Mouse (Mus musculus) kidney, postnatal 25 days (tissue): ENCODE results near the gene Shb.

Experiments
- DNase-seq, 2 experiments: peaks; one replicate each; pipeline ENCODE4 v3.0.0; 2021; ENCODE audit warnings: mixed read lengths in 2 of 2

Gene Shb

DNA sequence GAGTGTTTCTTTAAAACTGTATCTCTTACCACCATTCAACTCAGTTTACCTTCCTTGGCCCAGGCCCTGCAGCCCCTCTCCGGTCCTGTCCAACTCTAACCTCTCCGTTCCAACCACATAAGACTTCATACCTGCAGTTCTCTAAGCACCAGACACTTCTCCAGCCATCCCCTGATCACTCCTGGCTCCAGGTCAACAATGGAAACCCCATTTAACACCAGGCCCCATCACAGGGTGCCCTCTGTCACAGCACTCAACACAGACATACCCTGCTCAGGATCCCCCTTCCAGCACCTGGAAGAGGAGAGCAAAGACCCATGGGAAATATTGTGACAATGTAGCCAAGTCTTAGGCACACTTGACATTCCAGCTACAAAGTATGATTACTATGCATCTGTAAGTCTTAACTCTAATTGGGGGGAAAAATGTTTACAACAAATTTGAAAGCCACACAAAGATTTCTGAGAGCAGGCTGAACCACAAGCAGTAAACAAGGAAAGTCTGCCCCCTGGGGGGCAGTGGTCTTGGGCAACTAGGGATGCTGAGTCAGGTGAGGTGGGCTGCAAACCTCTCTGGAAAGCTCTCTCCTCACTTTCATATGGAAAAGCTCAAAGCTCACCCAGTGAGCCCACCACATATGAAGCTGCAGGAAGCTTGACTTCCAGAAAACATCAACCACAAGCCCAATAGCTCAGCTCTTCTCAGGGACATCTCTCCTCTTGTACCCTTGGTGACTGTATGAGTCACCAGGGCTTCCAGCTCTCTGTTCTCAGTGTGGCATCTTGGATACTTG, 4.5 kb downstream of the Shb start:
- DNase-seq = peak; percentile 76 to 82

DNA sequence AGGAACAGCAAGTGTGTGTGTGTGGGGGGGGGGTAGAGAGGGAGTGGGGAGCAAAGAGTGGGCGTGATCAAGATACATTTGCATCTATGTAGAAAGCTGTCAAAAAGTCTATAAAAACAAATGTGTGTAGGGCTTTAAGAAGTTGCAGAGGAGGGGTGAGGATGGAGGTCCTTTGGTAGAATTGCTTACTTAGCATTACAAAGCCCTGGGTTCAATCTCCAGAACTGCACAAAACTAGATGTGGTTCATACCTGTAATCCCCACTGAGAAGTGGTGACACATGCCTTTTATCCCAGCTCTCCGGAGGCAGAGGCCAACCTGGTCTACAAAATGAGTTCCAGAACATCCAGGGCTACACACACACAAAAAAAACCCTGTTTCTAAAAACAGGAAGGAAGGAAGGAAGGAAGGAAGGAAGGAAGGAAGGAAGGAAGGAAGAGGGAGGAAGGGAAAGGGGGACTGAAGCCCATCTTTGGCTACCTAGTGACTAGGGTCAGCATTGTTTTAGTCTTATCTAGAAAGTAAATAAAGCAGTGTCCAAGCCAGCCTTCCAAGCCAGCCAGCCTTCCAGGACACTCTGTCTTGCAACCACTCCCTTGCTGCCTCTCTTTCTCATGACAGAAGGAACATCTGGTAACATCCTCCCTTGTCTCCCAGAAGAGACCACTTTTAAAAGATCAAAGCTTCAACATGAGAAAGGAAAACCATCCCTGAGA, 5.3 kb downstream of the Shb start:
- no peak for DNase-seq

- no peak for DNase-seq
Measured at GRCm38 (mm10) chr4:45526175-45526574, 6.1 kb downstream of the Shb start.

DNA sequence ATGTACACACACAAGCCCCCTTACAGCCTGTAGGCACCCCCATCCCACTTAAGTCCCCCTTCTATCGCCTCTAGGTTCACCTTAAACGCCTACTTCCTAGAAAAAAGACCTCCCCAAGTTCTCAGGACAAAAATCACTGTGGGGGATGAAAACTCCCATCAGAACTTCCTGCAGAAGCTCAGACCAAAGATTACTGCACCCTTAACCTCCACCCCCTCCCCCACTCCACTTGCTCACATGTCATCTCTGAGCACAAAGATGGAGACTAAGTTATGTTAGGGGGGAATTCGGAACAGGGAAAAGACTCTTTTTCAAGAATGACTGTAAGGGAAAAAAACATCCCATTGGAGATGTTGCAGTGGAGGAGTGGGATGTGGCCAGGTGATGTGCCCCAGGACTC, 6.7 kb downstream of the Shb start:
- peak; percentile 62 to 64 for DNase-seq

- DNase-seq = no peak
Measured at GRCm38 (mm10) chr4:45524602-45525001, 7.7 kb downstream of the Shb start.

DNA sequence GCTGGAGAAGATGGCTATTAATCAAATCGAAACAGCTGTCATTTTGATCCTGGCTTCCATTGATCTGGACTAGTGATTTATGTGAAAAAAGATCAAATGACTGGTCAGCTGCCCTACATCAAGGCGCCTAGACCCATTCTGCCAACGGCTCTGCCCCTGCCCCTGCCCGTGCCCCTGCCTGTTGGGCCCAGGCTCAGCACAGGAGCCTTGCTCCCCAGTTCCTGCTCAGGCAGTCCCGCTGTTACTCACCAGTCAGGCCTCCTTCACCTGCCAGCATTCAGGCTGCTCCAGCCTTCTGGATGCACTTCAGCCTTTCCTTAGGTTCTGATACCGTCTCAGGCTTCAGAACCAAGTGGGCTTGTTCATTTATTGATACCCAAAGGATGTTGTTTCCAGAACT, 8.9 kb downstream of the Shb start:
- peak in 1 of 2 experiments; percentile 61 for DNase-seq

GRCm38 (mm10) chr4:45522956-45523355, 9.3 kb downstream of the Shb start:
- peak in 1 of 2 experiments; percentile 64 for DNase-seq

DNA sequence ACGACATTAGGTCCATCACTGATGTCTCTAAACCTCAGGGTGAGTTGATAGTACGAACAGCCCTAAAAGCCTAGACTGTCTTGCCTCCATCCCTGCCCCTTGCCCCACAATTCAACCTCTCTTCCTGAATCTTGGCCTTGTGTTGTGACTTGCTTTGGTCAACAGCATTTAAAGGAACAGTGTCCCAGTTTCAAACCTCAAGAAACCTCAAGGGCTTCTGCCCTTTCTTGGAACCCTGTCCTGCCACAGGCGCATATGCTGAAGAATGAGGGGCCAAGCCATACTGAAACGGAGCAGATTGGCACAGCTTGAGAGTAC, 9.7 kb downstream of the Shb start:
- DNase-seq = peak in 1 of 2 experiments; percentile 67

DNA sequence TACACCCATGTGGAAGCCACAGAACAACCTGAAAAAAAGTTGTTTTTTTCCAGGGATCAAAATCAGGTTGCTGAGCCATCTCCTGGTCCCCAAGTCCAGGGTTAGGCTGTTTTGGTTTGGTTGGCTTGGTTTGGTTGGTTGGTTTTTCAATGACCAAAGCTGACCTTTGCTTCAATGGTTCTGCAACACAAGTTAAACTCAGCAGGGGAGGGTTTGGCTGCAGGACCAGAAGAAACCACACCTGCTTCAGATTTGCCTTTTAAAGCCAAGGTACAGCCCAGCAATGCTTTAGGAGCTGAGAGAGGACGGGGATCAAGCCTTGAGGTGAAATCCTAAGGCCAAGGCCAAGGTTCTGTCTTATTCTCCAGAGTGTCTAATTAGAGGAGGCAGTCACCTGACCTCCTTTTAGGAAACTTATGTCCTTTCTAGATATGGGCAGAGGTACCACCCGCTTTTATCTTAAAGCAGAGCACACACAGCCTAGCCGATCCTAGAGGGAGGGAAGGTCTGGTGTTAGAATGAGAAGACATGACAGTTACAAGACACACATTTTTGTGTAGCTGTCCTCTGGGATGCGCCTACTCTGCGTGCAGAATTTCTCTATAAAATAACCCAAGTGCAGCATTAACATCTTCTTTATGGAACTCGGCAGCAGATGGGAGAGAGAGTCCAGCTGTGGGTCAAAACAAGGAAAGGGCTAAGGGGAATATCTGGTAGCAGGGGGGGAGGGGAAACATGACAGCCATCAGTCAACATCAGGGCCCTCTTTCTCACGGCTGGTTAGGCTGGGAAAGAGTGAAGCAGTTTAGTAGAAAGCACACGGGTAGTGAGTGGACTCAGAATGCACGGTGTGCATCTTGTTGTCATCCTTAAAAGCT, 10.3 kb downstream of the Shb start:
- DNase-seq = peak; percentile 74 to 89

GRCm38 (mm10) chr4:45520375-45520774, 11.9 kb downstream of the Shb start:
- peak; percentile 64 to 75 for DNase-seq

- DNase-seq = peak in 1 of 2 experiments; percentile 78
Measured at GRCm38 (mm10) chr4:45517399-45517798, 14.9 kb downstream of the Shb start.

DNA sequence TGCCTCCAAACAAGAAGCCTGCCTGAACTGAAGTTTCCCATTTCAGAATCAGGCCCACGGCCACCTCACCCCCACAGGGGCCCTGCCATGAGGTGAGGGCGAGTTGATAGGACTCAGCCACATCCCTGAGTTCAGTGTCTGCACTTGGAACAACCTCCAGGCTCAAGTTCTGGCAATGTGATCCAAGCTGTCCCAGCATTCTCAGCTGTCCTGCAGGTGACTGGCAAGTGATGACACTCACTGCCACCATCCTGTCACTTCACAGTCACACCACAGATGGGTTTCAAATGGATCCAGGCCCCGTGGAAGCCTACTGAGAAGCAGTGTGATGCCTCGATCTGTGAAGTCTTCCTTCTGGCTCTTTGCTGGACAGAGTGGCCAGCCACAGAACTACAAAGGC, 16.4 kb downstream of the Shb start:
- DNase-seq = peak in 1 of 2 experiments; percentile 47

DNA sequence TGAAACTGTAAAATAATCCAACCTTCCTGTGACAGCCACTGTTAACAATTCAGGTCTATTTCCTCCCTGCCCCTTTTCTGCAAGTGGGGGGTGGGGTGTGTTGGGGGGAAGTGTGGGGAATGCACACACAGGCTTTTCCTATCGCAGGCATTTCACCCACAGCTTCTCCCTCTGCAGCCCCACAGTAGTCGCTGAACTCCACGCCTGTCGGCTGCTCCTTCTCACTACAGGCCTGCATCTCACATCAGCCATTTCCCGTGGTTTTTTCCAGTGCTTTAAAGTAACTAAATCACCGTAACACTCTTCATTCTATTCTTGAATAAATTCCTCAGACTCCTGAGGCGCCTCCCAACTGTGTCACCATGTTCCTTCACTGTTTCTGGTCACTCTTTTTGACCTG, 17.9 kb downstream of the Shb start:
- peak in 1 of 2 experiments; percentile 34 for DNase-seq

DNA sequence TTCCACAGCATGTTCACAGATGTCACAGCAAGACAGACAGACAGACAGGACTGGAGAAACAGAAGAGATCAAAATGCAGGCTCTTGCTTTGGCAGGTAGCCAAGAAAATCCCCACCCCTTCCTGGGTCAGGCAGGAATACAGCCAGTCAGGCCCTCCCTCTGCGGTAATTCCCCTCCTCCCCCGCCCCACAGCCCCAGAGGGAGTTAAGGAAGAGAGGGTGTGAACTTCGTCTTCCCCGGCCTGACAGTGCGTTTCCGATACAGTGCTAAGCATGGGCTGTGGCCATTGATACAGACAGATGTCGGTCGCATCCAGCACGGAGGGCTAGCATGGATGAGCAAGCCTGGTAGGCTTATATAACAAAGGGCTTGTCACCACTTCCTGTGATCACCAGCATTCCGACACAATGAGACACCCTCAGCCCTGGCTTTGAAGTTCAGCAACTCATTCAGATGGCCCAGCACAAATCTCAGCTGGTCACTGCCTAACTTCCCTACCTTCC, 18.4 kb downstream of the Shb start:
- DNase-seq = peak; percentile 77 to 90

DNA sequence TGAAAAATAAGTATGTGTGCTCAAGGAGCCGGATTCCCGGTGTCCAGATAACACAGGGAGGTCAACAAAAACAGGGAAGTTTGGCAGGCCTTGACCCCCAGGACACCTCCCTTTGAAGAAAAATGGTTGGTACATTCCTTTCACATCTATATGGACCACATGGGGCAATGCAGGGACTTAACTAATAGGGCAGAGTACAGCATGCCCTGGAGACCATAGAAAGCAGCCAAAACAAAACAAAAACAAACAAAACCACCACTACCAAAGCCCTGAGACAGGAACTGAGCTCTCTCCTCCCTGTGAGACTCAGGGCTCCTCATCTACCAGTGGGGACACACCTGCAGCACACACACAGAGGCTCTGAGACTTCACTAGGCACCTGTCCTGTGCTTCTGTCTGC, 18.9 kb downstream of the Shb start:
- peak in 1 of 2 experiments; percentile 41 for DNase-seq

DNA sequence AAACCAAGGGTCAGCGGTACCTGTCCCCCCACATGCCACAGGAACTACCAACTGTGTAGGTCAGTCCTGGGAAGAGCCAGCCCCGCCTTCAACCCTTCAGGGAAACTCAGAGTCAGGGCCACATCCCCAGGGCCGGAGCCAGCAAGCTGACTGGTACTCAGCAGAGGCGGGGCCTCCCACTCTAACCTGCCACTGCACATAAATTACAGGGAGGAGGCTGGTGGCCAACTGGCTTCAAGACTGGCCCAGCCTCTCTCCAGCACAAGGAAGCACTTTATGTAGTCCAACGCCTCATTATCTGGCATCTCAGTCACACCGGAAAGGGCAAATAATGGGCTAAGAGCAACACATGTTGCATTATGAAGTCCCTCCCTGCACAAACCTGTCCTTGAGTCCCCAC, 22.1 kb downstream of the Shb start:
- DNase-seq = peak; percentile 91 to 96

GRCm38 (mm10) chr4:45509416-45509815, 22.9 kb downstream of the Shb start:
- no peak for DNase-seq

- DNase-seq = no peak
Measured at GRCm38 (mm10) chr4:45508469-45508868, 23.8 kb downstream of the Shb start.

GRCm38 (mm10) chr4:45507476-45507875, 24.8 kb downstream of the Shb start:
- DNase-seq = no peak

- peak in 1 of 2 experiments; percentile 55 for DNase-seq
Measured at GRCm38 (mm10) chr4:45507039-45507438, 25.2 kb downstream of the Shb start.

DNA sequence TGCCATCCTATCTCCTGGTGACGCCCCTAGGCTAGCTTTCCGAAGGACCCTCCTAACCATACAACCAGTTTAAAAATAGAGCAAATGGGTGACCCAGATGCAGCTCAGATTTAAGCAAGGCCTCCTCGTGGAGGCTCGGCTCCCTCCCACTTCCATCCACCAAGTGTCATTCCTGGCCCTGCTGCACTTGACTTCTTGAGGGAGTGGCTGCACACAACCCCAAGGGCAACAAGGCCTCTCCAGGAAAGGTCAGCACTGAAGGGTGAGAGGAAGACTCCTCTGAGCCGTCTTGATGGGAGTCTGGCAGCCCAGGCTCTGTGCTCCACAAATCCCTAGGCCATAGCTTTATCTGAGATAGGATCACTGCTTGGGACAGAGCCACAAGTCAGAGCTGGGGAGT, 25.7 kb downstream of the Shb start:
- DNase-seq = peak in 1 of 2 experiments; percentile 75

DNA sequence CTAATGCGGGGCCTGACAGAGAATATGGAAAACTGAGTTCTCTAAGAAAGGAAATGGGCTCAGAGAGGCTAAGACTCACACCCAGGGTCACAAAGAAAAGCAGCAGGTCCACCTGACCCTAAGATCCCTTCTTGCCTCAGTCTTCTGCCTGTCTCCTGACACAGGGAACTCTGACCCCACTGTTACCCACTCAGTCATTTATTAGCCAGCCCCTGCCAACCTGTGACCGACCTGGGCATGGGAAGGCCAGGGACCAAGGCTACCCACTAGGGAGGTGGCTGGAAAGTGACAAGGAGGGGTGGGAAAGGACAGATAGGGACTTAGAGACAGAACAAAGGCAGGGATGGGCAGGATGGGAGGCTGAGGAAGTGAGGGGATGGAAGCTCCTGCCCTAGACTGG, 26.6 kb downstream of the Shb start:
- peak; percentile 75 to 89 for DNase-seq

DNA sequence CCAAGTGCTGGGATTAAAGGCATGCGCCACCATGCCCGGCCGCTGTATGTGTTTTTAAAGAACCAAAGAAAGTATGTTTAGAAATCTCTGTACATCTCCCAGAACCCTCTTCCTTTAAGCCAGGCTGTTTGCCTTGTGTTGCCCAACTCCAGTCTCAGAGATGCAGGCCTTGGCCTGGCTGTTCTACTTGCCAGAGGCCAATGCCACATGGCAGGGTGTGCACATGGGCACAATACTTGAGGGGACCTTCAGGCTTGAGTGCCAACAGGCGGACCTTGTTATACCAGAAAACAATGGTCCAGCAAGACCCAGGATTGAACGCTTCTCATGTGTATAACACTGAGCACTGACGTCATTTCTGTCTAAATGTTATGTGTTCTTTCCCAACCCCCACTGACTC, 27.1 kb downstream of the Shb start:
- no peak for DNase-seq
